Mouse (Mus musculus): ENCODE data around the gene Ttc32.

The Ttc32 gene

DNA sequence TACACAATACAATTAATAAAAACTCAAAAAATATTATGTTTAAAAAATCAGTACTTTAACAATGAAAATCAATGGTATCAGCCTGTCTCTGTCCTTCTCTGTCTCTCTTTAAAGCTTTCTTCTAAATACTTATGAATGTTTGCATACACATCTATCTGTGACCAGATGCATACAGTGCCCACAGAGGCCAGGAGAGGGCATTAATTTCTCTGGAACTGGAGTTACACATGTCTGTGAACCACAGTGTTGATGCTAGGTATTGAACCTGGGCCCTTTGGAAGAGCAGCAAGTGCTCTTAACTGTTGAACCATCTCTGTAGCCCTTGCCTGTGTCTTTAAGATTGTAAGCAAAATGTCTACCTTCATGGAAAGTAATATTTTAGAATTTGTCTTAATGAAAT, 3.3 kb downstream of the Ttc32 start:
- Histone ChIP-seq H3K4me1 (replicated peaks; ENCODE audit: low read depth, low read length) (peaks cover 5% of the 10 kb centered on the region), H3K9me3 (ENCODE audit: low read length) (no peaks in the 10 kb centered on the region), H3K27me3 (ENCODE audit: insufficient read depth, low read length) (no peaks in the 10 kb centered on the region), H3K4me3 (replicated peaks; ENCODE audit: low read length) (no peak overlapping the region), H3K36me3 (ENCODE audit: insufficient read depth, low read length) (peaks cover 8% of the 10 kb centered on the region; the same call in 1 of the 2 replicates)
- TF ChIP-seq NANOG (IDR thresholded peaks at IDR 0.05; ENCODE audit: borderline replicate concordance, low read length) (no peak), CTCF (conservative IDR thresholded peaks at IDR 0.05; ENCODE audit: low read length) (no peak), POU5F1 (IDR thresholded peaks at IDR 0.05; ENCODE audit: borderline replicate concordance, low read length) (no peak)

DNA sequence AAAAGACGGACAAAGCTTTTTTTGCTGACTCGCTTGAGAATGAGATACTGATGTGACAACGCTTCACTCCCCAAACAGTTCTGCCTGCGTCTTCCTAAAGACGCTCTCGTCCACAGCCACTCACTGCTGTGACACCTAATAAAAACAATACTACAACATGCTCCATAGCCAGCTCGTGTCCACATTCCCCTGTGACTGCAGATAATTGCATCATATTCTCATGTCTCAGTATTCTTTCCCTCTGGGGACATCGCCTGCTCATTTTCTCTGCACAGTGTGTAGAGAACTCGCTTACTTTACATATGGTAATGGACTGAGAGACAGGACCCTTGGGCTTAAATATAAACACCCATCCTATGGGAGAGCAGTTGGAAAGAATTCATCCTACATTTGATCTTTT, 6.6 kb downstream of the Ttc32 start:
- no peaks in the 10 kb centered on the region for H3K27me3 ChIP-seq (ENCODE audit: insufficient read depth, low read length)
- H3K4me3 ChIP-seq (replicated peaks; ENCODE audit: low read length) = no peak overlapping the region
- H3K9me3 ChIP-seq (ENCODE audit: low read length) = no peaks in the 10 kb centered on the region
- 0 out of 2 replicates have a peak, but pooled peaks cover 8% of the 10 kb centered on the region for H3K36me3 ChIP-seq (ENCODE audit: insufficient read depth, low read length)
- no peak for TF ChIP-seq POU5F1 (IDR thresholded peaks at IDR 0.05; ENCODE audit: borderline replicate concordance, low read length)
- TF ChIP-seq NANOG (IDR thresholded peaks at IDR 0.05; ENCODE audit: borderline replicate concordance, low read length) = no peak
- TF ChIP-seq CTCF (conservative IDR thresholded peaks at IDR 0.05; ENCODE audit: low read length) = no peak
- peaks cover 19% of the 10 kb centered on the region for H3K4me1 ChIP-seq (replicated peaks; ENCODE audit: low read depth, low read length)

DNA sequence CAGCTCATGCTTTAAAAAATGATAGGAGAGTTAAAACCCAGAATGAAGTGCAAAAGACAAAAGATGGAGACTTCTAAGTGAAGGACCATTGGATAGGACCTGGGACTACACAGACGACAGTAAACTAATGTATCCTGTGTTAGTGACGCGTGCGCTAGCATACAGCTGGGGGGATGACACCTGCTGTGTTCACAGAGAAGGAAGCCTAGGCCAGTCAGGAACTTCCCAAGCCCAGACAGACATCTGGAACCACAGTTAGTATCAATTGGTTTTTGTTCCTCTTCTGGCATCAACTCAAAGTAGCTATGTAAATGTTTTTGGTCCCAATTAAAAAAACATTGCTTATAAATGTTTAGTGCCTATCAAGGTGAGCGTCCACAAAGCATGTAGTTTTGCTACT, 10.4 kb downstream of the Ttc32 start:
- no peaks in the 10 kb centered on the region for H3K9me3 ChIP-seq (ENCODE audit: low read length)
- H3K4me3 ChIP-seq (replicated peaks; ENCODE audit: low read length) = no peak overlapping the region
- no peaks in the 10 kb centered on the region for H3K36me3 ChIP-seq (ENCODE audit: insufficient read depth, low read length)
- H3K4me1 ChIP-seq (replicated peaks; ENCODE audit: low read depth, low read length) = peaks cover 45% of the 10 kb centered on the region
- TF ChIP-seq POU5F1 (IDR thresholded peaks at IDR 0.05; ENCODE audit: borderline replicate concordance, low read length) = no peak
- TF ChIP-seq NANOG (IDR thresholded peaks at IDR 0.05; ENCODE audit: borderline replicate concordance, low read length) = no peak
- TF ChIP-seq CTCF (conservative IDR thresholded peaks at IDR 0.05; ENCODE audit: low read length) = no peak
- peaks cover 6% of the 10 kb centered on the region; the same call in 1 of the 2 replicates for H3K27me3 ChIP-seq (ENCODE audit: insufficient read depth, low read length)

DNA sequence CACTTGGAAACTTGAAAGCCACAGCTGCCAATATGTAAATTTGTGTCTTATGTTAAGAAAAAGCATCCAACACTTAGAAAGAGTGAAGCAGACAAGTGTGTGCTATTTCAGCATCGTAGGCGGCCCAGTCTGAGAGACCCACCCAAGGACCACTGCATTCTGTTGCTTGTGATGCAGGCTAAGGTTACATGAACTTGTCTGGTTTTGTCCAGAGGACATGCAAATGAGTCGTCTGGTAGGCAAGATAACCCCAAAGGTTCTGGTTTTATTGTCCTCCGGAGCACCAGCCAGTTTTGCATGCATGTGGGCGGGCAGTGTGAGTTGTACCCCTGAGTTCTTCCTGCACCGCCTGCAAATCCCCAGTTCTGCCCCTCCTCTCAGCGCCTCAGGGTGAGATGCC, 10.9 kb downstream of the Ttc32 start:
- Histone ChIP-seq H3K36me3 (ENCODE audit: insufficient read depth, low read length) (no peaks in the 10 kb centered on the region), H3K4me3 (replicated peaks; ENCODE audit: low read length) (0 out of 2 replicates have a peak overlapping the region, but pooled peaks have one; percentile 1), H3K9me3 (ENCODE audit: low read length) (no peaks in the 10 kb centered on the region), H3K27me3 (ENCODE audit: insufficient read depth, low read length) (peaks cover 8% of the 10 kb centered on the region), H3K4me1 (replicated peaks; ENCODE audit: low read depth, low read length) (peaks cover 45% of the 10 kb centered on the region)
- no peak for TF ChIP-seq POU5F1 (IDR thresholded peaks at IDR 0.05; ENCODE audit: borderline replicate concordance, low read length)
- no peak for TF ChIP-seq NANOG (IDR thresholded peaks at IDR 0.05; ENCODE audit: borderline replicate concordance, low read length)
- TF ChIP-seq CTCF (conservative IDR thresholded peaks at IDR 0.05; ENCODE audit: low read length) = no peak

DNA sequence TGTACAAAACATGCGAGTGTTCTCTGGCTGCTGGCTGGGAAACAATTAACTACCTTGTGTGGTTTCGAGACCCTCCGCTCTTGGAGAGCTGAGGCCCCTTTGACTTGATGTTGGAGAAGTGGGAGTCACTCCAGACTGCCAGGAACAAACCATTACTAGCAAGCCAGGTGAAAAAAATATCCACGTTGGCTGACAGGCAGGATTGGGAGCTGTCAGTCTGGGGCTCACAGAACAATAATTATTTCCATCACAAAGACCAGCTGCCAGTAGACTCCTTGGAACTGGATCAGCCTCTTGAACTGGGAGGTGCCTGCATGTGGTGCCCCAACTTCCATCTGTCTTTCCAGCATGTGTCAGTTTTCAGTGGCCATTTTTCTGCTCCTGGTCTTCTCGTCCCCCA, 12.5 kb downstream of the Ttc32 start:
- H3K27me3 ChIP-seq (ENCODE audit: insufficient read depth, low read length) = peaks cover 18% of the 10 kb centered on the region
- no peaks in the 10 kb centered on the region for H3K36me3 ChIP-seq (ENCODE audit: insufficient read depth, low read length)
- H3K4me1 ChIP-seq (replicated peaks; ENCODE audit: low read depth, low read length) = peaks cover 45% of the 10 kb centered on the region
- TF ChIP-seq CTCF (conservative IDR thresholded peaks at IDR 0.05; ENCODE audit: low read length) (no peak), POU5F1 (IDR thresholded peaks at IDR 0.05; ENCODE audit: borderline replicate concordance, low read length) (no peak), NANOG (IDR thresholded peaks at IDR 0.05; ENCODE audit: borderline replicate concordance, low read length) (no peak)
- H3K4me3 ChIP-seq (replicated peaks; ENCODE audit: low read length) = no peak overlapping the region
- H3K9me3 ChIP-seq (ENCODE audit: low read length) = no peaks in the 10 kb centered on the region

DNA sequence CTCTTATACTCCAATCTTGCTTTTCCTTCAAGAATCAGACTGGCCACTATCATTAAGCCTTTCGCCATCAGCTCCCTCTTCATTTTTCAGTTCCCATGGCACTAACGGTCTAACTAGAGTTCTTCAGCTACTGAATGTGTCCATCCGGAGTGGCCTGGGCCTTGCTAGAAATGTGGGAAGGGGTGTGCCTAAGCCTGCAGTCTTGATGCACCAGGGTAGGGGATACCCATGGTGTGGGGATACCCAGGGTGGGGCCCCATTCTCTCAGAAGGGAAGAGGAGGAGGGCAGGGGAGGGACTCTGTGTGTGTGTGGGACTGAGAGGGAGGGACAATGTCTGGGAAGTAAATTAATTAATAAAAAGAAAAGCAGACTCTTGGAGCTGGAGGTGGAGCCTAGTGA, 13.0 kb downstream of the Ttc32 start:
- H3K4me3 ChIP-seq (replicated peaks; ENCODE audit: low read length) = 0 out of 2 replicates have a peak overlapping the region, but pooled peaks have one; percentile 13
- H3K36me3 ChIP-seq (ENCODE audit: insufficient read depth, low read length) = no peaks in the 10 kb centered on the region
- no peaks in the 10 kb centered on the region for H3K9me3 ChIP-seq (ENCODE audit: low read length)
- peaks cover 45% of the 10 kb centered on the region for H3K4me1 ChIP-seq (replicated peaks; ENCODE audit: low read depth, low read length)
- peaks cover 18% of the 10 kb centered on the region for H3K27me3 ChIP-seq (ENCODE audit: insufficient read depth, low read length)
- no peak for TF ChIP-seq POU5F1 (IDR thresholded peaks at IDR 0.05; ENCODE audit: borderline replicate concordance, low read length)
- TF ChIP-seq NANOG (IDR thresholded peaks at IDR 0.05; ENCODE audit: borderline replicate concordance, low read length) = no peak
- no peak for TF ChIP-seq CTCF (conservative IDR thresholded peaks at IDR 0.05; ENCODE audit: low read length)

DNA sequence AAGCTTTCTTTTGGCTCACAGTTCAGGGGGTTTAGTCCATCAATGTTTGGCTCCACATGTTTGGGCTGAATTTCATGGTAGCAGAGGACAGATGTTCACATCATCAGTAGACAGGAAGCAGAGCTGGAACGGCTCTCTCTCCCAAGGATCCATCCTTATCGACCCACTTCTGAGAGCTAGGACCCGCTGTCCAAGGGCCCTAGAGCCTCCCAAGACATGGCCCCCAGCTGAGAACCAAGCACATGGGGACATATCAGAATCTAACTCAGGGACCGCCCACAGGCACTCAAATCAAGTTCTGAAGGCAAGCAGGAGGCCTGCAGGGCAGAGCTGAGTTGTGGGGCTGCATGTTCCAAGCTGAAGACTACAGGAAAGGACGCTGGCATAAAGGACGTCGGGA, 14.9 kb downstream of the Ttc32 start:
- Histone ChIP-seq H3K4me1 (replicated peaks; ENCODE audit: low read depth, low read length) (peaks cover 44% of the 10 kb centered on the region), H3K9me3 (ENCODE audit: low read length) (no peaks in the 10 kb centered on the region)

DNA sequence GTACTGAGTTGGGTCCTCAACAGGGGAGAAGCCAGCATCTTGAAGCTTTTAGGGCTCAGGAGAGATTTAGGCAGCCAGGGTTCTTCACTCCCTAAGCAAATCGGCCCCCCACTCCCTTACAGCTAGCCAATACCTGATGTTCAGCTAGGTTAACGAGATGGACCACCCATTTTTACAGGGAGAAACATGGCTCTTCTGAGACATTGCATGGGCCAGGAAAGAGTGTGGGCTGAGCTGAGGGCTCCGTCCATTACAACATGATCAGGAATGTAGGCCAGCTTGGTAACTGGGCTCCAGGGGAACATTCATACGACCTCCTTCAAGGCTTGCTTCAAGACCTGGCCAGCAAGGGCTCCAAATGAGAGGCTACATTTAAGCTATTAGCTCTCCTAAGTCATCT, 16.9 kb downstream of the Ttc32 start:
- Histone ChIP-seq H3K36me3 (ENCODE audit: insufficient read depth, low read length) (no peaks in the 10 kb centered on the region), H3K4me3 (replicated peaks; ENCODE audit: low read length) (no peak overlapping the region), H3K4me1 (replicated peaks; ENCODE audit: low read depth, low read length) (peaks cover 39% of the 10 kb centered on the region), H3K27me3 (ENCODE audit: insufficient read depth, low read length) (peaks cover 36% of the 10 kb centered on the region), H3K9me3 (ENCODE audit: low read length) (no peaks in the 10 kb centered on the region)
- TF ChIP-seq CTCF (conservative IDR thresholded peaks at IDR 0.05; ENCODE audit: low read length) (no peak), NANOG (IDR thresholded peaks at IDR 0.05; ENCODE audit: borderline replicate concordance, low read length) (no peak), POU5F1 (IDR thresholded peaks at IDR 0.05; ENCODE audit: borderline replicate concordance, low read length) (no peak)

More for the DNA sequence above, 14.9 kb downstream of the Ttc32 start:
- no peak overlapping the region for H3K4me3 ChIP-seq (replicated peaks; ENCODE audit: low read length)
- peaks cover 25% of the 10 kb centered on the region for H3K27me3 ChIP-seq (ENCODE audit: insufficient read depth, low read length)
- TF ChIP-seq CTCF (conservative IDR thresholded peaks at IDR 0.05; ENCODE audit: low read length) (no peak), NANOG (IDR thresholded peaks at IDR 0.05; ENCODE audit: borderline replicate concordance, low read length) (no peak), POU5F1 (IDR thresholded peaks at IDR 0.05; ENCODE audit: borderline replicate concordance, low read length) (no peak)
- no peaks in the 10 kb centered on the region for H3K36me3 ChIP-seq (ENCODE audit: insufficient read depth, low read length)

DNA sequence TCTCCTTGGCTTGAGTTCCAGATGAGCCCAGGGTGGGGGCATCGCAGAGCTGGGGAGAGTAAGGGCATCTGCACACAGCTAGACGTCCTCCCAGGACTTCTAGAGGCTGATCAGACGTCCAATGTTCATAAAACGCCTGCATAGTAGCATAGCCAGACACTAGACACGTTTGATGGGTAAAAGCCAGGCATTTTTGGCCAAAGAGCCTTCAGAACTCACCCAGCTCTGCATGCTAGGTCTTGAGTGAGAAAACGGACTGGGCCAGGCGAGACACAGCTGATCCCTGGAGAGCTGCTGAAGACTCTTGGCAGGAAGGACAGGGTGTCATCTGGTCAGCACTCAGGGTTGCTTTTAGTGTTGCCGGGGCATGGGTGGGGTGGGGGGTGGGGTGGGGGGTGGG, 18.3 kb downstream of the Ttc32 start:
- no peak for TF ChIP-seq POU5F1 (IDR thresholded peaks at IDR 0.05; ENCODE audit: borderline replicate concordance, low read length)
- TF ChIP-seq CTCF (conservative IDR thresholded peaks at IDR 0.05; ENCODE audit: low read length) = no peak
- TF ChIP-seq NANOG (IDR thresholded peaks at IDR 0.05; ENCODE audit: borderline replicate concordance, low read length) = no peak
- Histone ChIP-seq H3K36me3 (ENCODE audit: insufficient read depth, low read length) (no peaks in the 10 kb centered on the region), H3K27me3 (ENCODE audit: insufficient read depth, low read length) (peaks cover 36% of the 10 kb centered on the region), H3K4me3 (replicated peaks; ENCODE audit: low read length) (no peak overlapping the region), H3K4me1 (replicated peaks; ENCODE audit: low read depth, low read length) (peaks cover 33% of the 10 kb centered on the region), H3K9me3 (ENCODE audit: low read length) (no peaks in the 10 kb centered on the region)
